Mouse (Mus musculus): Measurements from ENCODE around the gene Gm21988.

The Gm21988 gene

DNA sequence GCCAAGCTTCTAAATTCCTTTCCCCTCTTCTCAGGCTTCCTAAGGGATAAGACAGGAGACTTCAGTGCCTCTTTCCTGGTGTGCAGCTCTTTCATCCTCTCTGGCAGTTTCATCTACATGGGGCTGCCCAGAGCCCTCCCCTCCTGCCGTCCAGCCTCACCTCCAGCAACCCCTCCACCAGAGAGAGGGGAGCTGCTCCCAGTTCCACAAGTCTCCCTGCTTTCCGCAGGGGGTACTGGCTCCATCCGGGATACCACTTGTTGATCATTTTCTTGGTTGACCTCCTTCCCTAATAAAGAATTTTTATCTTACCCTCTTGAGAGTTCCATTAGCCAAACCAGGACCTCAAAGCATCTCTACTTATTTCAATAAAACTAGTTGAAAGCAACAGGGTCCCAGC is 23.5 kb downstream of the Gm21988 start:
- no peak for DNase-seq (ENCODE audit: low spot score in 2 of 2)

DNA sequence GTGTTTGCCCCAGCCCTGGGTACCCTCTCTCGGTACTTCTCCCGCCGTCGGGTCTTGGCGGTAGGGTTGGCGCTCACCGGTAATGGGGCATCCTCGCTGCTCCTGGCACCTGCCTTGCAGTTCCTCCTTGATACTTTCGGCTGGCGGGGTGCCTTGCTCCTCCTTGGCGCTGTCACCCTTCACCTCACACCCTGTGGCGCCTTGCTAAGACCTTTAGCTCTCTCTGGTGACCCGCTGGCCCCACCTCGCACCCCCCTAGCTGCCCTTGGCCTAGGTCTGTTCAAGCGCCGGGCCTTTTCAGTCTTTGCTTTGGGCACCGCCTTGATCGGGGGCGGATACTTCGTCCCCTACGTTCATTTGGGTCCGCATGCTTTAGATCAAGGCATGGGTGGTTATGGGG is 24.3 kb downstream of the Gm21988 start:
- DNase-seq (ENCODE audit: low spot score in 2 of 2), result no peak

DNA sequence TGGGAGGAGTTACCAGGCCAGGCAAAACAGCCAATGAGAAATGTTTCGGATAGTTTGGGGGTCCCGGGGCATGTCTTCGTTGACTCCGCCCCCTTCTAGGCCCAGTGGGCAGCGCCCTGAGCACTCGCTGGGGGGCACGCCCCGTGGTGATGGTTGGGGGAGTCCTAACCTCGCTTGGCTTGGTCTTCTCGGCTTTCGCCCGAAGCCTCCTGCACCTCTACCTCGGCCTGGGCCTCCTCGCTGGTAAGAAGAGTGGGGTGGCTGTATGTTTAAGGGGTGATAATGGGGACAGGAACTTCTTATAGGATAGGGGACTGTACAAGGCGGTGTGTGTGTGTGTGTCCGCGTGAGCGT is 24.8 kb downstream of the Gm21988 start:
- DNase-seq (ENCODE audit: low spot score in 2 of 2), result no peak

DNA sequence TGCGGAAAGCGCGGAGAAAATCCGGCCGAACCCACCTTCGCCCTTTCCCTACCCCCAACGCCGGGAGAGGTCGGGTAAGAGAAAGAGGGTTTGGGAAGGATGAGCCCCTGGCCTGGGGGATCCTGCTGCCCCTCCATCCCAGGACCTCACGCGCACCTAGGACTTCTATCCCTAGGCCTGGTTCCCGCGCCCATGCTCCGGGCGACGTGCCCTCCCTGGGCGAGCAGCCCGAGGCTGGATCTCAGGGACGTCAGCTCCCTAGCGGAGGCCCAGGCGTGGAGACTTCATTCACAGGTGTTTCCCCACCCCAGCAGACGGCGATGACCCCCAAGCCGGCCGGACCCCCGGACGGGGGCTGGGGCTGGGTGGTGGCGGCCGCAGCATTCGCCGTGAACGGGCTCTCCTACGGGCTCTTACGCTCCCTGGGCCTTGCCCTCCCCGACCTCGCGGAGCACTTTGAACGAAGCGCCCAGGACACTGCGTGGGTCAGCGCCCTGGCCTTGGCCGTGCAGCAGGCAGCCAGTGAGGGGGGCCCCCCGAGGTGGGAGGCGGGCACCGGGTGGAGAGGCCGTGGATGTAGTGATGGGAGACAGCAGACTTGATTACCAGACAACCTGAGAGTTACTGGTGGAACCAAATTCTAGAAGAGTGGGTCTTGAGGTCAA is 25.3 kb downstream of the Gm21988 start:
- no peak for DNase-seq (ENCODE audit: low spot score in 2 of 2)

GRCm38 (mm10) chr11:70213736-70214135 is 25.9 kb downstream of the Gm21988 start:
- no peak for DNase-seq (ENCODE audit: low spot score in 2 of 2)

DNA sequence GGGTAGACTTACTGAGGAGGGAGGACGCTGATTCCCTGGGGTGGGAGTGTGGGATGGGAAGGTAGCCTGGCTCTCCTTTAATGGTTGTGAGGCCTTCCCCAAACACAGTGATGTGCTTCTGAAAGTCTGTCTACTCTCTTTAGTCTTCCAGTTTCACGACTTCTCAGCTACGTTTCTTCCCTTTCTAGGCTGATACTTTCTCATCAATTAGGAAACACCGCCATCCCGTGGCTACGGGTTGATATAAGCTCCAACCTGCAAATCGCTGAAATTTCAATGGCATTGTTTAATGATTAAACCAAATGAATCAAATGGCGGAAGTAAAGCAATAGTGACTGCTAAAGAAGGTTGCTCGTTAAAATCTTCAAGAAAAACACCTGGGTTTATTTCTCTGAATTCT is 26.7 kb downstream of the Gm21988 start:
- peak; percentile 73 to 79 for DNase-seq (ENCODE audit: low spot score in 2 of 2)

DNA sequence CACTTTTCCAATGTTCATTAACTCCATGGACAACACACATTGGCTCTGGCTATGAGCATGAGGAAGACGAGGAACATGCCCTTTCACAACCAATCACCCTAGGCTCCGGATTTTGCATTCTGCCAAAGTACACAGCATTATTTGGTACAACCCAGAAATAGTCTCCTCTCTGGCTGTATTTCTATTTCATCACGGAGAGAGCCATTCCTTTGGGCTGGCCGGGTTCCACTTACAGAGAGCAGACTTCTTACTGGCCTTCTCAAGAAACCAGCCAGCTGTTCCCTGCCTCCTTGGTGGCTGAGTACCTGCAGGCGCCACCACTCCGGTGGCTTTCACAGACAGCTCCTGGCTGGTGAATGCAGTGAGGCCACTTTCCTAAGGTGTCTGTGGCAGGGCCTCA is 27.2 kb downstream of the Gm21988 start, which contains the start of gene Slc16a11:
Gene Slc16a11, plus strand, starts transcription at position 330 of the 400 bp plus-strand sequence.
- no peak for DNase-seq (ENCODE audit: low spot score in 2 of 2)

DNA sequence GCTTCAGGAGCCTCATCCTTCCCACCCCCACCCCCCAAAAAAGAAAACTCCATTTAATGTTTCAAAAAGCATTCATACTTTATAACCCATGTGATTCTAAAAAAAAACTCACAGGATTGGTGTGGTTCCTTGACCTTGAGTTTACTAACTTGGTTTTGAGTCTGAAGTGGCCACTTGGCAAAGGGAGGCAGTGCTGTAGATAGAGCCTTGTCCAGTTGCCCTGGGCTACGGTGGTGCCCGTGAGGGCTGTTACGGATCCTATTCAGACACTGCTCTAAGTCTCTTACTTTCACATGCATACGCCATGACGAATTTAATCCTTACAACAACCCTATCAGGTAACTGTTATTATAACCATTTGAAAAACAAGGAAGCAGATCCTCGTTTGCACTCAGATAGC is 27.7 kb downstream of the Gm21988 start:
- DNase-seq (ENCODE audit: low spot score in 2 of 2), result no peak

- DNase-seq (ENCODE audit: low spot score in 2 of 2), result no peak
Observed at GRCm38 (mm10) chr11:70210681-70211080, 28.9 kb downstream of the Gm21988 start.

DNA sequence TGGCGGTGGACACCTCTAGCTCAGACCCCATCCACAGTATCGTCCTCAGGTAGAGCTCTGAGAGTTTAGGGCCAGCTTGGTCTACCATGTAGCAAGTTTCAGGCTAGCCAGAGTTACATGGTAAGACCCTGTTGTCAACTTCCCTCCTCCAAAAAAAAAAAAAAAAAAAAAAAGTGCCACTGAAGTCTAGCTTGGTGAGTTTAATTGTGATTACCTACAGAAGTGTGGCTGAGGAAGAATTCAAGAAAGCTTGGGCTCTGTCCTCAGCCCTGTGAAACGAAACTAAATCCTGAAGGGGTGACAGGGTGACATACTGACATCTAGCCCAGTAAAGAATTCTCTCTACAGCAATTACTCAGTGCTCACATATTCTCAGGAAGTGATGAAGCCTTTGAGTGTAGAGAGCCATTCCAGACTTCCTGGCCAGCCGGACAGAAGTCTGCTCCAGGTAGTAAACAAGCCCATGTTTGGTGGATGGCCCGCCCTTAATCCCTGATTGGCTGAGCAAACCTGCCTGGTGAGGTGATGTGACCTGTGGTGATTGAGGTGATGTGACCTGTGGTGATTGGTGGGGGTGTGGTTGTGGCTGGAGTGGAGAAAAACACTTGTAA is 30.7 kb downstream of the Gm21988 start:
- DNase-seq (ENCODE audit: low spot score in 2 of 2), result no peak

DNA sequence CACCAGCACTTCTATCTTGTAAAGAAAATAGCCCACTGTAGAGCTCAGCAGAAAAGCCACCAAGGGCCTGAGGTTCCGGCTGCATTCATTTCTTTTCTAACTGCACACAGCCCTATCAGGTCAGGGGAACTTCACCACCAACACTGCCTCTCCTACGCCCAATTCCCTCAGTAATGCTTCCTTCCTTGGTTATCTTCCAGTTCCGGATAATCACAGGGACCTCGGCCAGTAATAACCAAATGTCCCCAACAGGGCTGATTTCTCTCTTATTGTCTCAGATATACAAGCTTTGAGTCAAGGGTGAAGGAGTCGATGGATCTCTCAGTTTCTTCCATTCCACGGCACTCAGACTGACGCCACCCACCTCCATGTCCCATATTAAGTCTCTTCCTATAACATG is 32.3 kb downstream of the Gm21988 start:
- no peak for DNase-seq (ENCODE audit: low spot score in 2 of 2)

DNA sequence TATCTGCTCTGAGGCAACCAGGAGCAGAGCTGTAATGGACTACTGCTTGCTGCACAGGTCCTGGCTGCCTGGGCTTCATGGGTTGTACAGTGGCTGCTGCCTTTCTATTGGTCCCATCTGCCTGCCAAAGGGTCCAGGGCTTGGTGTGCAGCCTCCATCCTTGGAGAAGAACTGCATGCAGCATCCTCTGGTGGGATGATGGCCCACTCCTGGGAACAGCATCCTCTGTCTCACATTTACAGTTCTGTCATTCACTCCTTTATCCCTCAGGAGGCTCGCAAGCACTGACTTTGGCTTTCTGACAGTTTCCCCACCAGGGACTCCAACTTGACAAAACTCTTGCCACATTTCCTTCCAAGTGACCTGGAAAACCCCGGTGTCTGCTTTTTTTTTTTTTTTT is 32.8 kb downstream of the Gm21988 start:
- no peak for DNase-seq (ENCODE audit: low spot score in 2 of 2)

GRCm38 (mm10) chr11:70201691-70202090 is 37.9 kb downstream of the Gm21988 start:
- peak; percentile 80 to 88 for DNase-seq (ENCODE audit: low spot score in 2 of 2)

DNA sequence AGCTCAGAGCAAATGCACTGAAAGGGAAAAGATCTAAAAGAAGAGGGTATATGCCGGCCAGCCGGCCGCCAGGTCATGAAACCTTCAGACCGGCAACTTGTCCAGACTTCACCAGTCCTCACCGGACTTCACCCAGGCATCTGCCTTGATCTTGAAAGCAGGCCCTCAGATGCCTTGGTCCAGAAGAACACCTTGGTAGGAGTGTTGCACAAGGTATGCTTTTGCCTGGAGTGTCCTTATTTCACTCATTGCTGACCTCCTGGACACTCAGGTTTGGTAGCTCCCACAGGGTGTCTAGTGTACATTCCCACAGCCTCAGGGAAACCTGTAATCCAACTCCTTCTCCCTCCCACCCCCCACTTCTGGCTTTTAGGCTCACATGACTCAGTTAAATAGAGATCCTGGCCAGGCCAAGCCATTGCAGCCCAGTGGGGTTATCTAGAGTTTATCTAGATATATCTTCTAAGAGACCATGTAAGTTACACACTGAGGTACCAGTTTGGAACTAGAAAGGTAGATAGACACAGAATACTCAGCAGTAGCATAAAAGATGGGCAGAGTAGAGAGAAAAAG is 39.5 kb downstream of the Gm21988 start:
- DNase-seq (ENCODE audit: low spot score in 2 of 2), result peak in 1 of 2 experiments; percentile 21

- DNase-seq (ENCODE audit: low spot score in 2 of 2), result no peak
Observed at GRCm38 (mm10) chr11:70199107-70199506, 40.5 kb downstream of the Gm21988 start.

DNA sequence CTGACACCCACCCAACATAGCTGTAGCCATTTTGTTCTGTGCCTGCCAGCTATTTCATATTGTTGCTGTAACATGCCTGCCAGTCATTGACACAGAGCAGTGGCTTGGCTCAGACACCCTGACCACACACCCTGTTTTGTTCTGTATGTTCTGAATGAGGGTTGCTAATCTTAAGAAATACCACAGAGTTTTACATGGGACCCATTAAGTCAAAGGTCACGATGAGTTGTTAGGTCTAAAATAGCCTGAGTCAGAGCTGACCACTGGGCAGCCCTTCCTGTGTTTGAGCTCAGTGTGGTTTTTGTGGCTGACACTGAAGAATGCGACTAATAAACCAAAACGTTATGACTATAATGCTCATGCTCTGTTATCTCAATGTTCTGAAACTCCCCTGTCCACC is 41.3 kb downstream of the Gm21988 start:
- no peak for DNase-seq (ENCODE audit: low spot score in 2 of 2)

- no peak for DNase-seq (ENCODE audit: low spot score in 2 of 2)
Observed at GRCm38 (mm10) chr11:70193354-70194285, 46.0 kb downstream of the Gm21988 start.

GRCm38 (mm10) chr11:70192157-70192556 is 47.5 kb downstream of the Gm21988 start:
- no peak for DNase-seq (ENCODE audit: low spot score in 2 of 2)

DNA sequence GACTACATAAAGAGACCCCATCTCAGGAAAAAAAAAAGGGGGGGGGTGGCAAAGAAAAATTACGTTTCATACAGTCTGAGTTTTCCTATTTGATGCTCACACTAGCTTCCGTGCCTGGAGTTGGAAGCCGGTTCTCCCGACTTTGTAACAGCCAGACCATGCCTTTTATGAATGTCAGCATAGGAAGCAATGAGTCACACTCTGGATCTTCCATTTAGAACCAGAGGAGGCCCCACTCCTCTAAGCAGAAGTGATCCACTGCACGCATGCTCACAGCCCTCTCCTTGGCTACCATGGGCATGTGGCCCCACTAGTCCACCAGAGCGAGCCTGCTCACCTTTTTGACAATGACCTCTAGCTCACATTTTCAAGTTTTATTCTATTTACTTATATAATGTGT is 48.4 kb downstream of the Gm21988 start:
- DNase-seq (ENCODE audit: low spot score in 2 of 2), result no peak

DNA sequence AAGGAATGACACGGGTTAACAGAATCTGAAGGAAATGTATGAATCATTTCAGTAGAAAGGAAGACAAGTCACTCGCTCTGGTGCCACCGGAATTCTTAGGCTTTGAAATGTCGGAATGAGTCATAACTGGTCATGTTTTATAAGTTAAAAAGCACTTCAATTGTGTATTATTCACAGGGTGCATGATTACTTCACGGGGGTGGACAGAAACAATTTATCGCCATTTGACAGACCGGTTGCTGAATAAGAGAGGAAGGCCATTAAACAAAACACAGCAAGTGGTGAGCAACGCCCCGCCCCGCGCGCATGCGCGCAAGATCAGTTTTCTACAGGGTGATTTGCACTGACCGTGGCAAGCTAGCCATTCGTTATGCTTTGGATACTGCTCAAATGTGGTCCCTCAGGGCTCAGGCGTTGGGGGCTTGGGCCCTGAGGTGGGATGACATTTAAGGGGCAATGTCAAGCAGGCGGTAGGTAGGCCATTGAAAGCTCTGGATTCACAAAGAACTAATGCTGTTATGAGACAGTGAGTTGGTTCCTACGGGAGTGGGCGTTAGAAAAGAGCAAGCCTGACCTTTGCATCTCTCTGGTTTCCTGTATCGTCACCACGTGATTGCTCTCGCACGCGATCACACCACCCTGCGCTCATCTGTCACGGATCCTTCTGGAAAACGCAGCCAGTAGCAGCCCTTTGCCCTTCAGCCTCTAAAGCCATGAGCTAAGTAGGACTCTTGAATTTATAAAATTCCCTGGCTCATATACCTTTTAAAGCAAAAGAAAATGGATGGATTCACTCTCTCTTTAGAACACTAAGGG is 50.1 kb downstream of the Gm21988 start:
- peak; percentile 30 to 40 for DNase-seq (ENCODE audit: low spot score in 2 of 2)

Measured in urinary bladder, postnatal 36 days (tissue).